Mouse (Mus musculus) common myeloid progenitor, adult 5-6 weeks (primary cell): ENCODE data around the gene Rflnb. TPM values are rescaled to one million over a fixed set of nuclear protein-coding genes. Genes with fewer than 3 reads are reported as not detected.

Experiments
- ATAC-seq: replicated peaks from 2 replicates; pipeline ENCODE4 v1.8.0; 2016; ENCODE audit warnings: low read depth, mild to moderate bottlenecking, moderate TSS enrichment, inconsistent platforms; ENCODE audit not compliant: poor library complexity, severe bottlenecking
- total RNA-seq: library from RNA; stranded (forward); fragments of 200-1000, 187-1606 nt; gene quantifications from 2 replicates; pipeline ENCODE4 v1.2.3, GENCODE M21; 2017

Rflnb gene
- total RNA-seq: 2.0 and 2.6 TPM in 2 replicates

DNA sequence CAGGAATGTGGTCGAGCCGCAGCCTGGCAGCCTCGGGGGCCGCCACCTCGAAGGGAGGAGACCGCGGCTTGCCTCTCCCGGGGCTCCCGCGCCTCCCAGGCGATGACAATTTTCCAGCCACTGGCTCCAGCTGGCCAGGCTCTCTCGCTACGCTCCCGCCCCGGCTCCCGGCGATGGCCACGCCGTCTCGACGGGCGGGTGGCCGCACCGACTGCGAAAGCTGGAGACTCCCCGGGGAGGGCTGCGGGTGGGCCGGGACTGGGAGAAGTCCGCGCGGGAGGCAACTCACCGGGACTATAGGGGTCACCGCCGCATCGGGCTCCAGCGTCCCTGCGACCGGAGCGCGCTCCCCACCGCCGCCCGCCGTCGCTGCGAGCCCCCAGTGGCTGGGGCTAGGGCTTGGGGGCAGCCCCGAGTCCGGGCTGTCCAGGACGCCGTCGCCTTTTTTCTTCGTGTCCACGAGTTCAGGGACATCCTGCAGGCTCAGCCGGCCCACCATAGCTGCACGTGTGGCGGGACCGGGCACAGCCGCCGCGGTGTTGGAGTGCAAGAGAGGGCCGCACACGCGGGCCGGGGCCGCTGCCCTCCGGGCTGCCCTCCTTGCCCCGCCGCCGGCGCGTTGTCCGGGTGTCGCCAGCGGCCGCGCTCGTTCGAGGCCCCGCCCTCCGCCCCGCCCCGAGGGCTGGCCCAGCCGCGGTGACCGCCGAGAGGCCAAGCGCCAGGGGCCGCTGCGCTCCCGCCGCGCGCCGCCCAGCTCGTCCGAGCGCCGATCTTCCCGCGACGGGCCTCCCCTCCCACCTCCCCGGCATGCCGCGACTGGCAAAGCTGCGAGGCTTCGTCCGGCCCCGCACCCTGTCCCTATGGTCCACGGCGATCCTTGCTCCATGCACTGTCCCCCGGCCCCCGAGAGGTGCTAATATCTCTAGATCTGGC, at the start of gene Rflnb:
Rflnb (minus strand) TSS at position 644 of the 933 bp plus-strand sequence.
- peak; percentile 65 for ATAC-seq

DNA sequence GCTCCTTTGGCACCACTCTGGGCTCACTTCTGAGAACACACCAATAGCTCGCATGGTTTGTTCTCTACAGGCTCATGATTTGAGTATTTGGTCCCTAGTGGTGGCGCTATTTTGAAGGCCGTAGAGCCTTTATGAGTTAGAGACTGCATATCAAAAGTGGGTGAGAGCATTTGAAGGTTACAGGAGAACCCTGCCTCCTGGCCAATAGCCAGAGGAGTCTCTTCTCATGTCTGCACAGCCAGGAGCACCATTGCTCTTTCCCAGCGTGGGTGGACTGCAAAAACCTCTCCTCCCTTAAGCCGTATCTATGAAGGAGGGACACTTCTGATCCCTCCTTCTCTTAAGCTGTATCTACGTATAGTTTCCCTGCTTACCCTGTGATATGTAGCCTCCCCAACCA, 49.8 kb upstream of the Rflnb start:
- ATAC-seq: no peak

DNA sequence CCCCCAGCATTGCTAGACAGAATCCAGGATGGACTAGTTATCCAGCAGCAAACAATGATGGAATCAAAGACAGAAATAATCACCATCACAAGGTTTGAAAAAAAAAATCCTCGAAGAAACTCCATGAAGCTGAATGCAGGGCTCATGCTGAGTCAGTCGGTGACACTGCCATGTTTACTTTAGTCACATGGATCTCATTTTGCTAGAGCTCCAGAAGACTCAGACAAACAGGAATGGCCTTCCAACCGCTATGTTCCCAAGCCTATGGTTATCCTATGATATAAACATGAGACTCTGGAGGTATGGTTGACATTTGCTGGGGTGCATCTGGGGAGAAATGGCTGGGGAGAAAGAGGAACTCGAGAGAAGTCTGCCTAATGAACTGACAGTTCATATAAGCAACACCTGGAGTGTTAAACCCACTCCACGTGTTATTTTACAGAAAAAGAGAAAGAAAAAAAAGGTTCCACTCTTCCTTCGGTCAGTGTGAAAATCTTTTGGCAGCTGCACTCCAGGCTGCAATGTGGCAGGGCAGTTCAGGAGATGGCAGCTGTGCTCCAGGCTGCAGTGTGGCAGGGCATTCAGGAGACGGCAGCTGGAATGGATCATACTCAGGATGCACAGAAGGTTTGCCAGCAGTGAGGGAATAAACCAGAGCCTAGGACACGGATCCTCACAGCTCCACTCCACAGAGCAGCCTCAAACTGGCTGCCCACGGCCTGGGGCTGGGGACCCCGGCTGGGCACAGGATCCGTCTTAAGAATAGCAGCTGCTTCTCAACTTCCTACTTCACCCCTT, 46.9 kb upstream of the Rflnb start:
- ATAC-seq: no peak

DNA sequence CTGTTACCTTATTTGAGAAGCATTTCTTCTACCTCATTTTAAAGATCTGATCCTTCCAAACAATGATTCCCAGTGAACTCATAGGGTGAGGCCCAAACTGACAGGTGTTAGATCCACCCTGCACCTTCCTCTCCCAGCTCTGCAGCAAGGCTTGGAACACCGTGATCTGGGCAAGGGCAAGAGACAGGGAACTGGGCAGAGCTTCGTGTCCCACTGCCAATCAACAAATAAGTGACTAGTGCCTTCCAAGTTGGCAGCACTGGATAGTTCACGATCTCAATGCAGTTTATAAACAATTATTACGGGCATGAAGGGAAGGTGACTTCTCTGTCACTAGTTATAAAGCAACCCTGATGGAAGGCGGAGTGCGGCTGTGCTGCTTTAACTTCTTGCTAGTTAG, 42.2 kb upstream of the Rflnb start:
- ATAC-seq: no peak

DNA sequence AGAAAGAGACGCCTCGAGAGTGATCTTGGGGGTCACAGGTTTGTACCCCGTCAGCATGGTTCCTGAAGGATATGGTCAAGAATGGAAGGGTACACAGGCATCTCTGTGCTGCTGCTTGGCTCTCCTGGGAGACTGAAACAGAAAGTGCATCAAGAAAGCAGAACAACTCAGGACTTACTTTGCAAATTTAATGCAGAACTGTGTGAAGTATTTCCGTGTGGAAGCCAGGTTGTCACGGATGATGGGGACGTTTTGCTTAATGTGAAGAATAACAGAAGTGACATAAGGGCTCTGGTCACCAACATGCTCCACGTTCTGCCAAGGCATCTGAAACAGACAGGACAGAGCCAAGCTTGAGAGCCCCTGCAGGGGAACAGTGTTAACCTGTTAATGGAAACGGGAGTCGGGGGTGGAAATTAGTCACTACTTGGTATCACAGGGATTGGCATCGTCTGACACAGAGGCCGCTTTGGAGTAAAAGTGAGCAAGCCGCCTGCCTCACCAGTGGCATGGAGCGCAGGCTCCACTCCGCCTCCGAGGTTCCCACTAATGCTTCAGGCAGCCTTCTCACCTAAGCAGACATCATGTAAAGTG, 39.1 kb upstream of the Rflnb start:
- no peak for ATAC-seq

DNA sequence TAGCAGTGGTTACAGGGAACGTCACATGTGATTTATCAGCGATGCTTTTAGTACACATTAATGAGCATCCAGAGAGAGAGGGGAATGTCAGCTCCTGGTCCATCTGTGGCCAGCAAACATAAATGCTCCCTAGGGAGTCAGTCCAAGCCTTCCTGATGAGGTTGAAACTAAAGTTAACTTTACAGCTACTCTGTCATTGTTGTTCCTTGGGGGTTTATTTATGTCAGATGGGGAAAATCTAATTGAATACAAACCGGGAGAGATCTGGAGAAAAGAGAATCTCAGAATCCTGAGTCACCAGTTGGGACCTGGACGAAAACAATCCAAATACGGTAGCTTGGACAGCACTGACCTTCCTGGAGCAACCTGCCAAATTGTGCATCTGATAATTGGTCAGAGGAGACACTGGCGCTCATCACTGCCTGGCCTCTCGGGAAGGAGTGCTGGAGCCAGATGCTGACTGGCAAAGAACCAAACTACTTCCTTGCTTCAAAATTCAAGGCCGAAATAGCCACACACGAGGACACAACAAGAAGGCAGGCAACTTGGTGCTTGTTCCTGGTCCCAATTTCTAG, 38.0 kb upstream of the Rflnb start:
- no peak for ATAC-seq

DNA sequence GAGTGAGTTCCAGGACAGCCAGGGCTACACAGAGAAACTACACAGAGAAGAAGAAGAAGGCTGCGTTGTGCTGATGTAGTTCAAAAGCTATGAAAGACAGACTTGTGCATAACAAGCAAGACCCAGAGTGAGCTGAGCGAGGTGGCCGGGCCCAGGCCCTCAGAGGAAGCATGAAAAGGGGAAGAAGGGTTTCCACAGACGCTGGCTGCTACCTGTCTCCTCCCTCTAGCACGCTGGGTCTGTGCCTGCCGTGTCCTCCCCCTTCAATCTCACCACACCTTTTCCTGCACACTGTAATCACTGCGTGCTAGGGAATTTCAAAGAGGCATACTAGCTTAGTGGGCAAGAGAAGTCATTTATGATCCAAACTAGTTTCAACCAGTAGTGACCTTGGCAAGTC, 36.8 kb upstream of the Rflnb start:
- 0 out of 2 replicates have a peak, but pooled peaks have one; percentile 42 for ATAC-seq

DNA sequence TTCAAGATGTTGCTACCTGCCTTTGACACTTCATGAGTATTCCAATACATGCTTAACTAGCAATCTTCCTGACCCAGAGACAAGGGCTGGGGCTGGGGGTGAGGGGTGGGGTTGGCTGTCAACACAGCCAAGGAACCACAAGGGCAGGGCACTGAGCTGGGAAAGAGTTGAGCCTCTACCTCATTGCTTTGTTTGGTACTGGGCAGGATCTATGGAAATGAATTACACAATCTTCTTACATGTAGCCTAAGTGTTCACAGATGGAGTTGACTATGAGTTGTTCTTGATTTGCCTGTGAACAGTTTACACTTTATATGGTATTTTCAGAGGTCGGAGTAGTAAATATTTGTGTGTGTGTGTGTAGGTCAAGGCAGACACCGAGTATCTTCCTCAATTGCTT, 33.3 kb upstream of the Rflnb start:
- no peak for ATAC-seq

DNA sequence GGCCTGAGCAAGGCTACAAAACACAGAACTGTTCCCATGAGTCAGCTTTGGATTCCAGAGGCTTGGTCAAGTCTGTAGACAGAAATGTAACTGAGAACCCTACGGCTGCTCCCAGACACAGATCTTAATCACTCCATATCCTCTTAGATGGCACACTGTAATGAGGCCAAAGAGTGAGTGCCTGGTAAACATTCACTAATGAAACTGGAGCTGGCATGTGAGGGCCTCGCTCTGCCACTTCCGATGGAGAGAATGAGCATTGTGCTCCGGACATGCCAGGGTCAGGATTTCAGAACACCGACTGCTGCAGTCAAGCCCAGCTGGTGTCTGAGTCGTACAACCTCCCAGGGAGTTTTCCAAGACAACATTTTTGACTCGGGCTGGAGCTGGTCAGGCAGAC, 32.4 kb upstream of the Rflnb start:
- no peak for ATAC-seq

DNA sequence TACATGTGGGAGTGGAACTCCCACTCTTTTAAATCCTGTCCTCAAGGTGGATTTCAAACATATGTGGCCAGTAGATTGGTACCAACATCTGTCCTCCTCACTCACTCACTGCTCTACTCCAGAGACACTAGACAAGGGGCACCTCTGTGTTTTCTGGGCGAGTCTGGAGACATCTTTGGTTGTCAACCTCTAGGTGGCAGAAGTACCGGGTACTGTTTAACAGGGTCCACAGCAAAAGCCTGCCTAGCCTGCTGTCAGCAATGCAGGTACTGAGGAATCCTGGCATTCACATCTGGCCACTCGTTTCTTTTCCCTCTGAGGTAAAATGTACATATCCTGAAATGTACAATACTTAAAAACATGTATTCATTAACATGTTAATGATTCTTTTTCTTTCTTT, 28.9 kb upstream of the Rflnb start:
- 0 out of 2 replicates have a peak, but pooled peaks have one; percentile 22 for ATAC-seq

DNA sequence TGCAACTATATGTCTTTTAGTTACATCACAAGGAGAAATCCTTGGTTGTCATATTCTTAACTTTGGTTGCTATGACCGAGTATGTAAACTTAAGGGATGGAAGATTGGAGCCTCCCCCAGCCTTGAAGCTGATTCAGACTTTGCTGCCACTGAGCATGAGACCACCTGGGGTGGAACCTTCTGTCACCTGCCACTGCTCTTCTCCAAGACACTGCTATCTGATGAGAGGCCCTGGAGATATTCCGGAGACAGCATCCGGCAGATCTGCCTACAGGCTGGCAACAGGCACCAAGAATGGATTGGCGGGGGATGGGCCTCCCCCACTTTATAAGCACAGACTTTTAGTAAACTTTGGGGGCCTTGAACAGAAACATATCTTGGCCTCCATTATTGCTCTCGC, 24.9 kb upstream of the Rflnb start:
- ATAC-seq: no peak

DNA sequence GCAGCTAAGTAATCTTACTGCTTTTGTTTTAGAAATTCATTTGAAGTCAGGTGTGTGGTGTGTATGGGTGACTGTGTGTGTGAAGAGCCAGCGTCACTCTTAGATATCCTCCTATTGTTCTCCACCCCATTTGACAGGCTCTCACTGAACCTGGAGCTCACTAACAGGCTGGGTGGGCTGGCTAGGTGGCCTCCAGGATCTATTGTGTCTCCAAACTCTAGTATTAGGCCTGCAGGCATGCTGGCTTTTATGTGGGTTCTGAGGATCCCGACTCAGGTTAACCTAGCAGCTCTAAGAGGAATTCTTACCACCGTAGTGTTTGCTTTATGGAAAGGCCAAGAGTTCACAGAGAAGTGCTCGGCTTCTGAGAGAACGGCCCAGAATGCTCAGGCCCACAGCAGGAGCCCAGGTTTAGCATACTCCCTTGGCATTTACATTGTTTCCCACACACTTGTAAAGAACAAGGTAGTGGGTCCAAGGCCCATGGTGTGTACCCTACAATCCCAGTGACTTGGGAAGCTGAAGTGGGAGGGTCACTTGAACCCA, 23.5 kb upstream of the Rflnb start:
- ATAC-seq: no peak

DNA sequence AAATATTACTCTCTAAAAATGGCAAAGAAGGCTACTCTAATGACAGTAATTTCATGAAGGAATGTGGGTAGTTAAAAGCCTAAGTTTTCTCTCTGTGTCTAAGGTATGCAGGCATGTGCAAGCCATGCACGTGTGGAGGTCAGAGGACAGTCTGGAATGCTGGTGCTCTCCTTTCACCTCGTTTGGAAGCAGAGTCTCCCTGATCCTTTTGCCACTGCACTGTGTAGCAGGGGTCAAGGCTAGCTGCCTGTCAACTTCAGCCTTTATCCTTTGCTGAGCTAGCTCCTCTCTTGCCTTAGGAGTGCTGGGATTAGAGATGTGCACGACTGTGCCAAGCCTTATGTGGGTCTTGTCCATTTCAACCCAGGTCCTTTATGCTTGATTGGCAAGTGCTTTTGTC, 22.9 kb upstream of the Rflnb start:
- no peak for ATAC-seq

DNA sequence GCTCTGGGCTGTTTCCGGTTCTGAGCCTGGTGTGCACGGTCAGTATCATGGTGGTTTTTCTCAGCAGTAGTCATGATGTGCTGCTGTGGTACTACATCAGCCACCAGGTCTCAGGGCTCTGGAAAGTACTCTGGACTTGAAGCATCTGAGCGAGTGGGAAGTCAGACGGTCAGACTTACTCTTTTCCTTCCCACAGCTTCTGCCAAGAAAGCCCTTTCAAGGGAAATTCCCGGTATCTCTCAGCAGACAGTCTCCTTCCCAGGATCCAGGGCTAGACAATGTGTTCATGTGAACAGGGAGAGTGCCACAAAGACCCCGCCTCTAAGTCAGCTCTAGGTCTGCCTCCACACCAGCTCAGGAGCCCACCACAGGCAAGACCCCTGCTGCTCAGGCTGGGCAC, 17.8 kb upstream of the Rflnb start:
- ATAC-seq: no peak

DNA sequence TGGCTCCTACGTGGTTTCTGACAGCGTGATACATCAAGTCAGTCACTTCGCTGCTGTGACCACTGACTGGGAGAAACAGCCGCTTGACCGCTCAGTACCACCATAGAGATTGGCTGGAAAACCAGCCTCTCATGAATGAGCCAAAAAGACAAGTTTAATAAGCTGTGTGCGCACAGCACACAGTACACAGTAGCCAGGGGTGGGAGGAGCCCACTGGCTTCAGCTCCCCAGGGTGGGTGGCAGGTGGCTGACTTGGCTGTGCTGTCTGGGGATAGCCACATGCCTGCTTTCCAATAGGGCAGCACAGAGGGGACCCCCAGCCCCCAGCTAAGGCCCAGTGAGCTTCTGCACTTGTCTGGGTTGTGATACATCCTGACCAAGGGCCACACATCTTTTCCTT, 16.9 kb upstream of the Rflnb start:
- no peak for ATAC-seq

DNA sequence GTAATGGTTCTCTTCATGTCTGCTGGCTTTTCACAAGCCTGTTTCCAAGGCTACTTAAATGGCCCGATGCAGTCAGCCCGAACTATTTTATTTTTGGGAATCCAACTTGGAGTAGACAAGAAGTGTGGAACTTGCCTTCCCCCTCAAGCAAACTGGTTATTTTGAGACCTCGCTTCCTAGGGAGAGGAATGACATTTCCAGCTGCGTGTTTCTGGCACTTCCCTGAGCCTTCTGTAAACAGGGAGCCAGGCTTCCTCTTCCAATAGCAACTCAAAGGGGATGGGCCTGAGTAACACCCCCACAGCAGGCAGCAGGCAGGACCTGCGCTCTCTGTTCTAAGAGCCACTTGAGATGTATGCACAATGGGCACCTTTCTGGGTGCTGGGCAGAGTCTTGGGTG, 15.3 kb upstream of the Rflnb start:
- no peak for ATAC-seq

DNA sequence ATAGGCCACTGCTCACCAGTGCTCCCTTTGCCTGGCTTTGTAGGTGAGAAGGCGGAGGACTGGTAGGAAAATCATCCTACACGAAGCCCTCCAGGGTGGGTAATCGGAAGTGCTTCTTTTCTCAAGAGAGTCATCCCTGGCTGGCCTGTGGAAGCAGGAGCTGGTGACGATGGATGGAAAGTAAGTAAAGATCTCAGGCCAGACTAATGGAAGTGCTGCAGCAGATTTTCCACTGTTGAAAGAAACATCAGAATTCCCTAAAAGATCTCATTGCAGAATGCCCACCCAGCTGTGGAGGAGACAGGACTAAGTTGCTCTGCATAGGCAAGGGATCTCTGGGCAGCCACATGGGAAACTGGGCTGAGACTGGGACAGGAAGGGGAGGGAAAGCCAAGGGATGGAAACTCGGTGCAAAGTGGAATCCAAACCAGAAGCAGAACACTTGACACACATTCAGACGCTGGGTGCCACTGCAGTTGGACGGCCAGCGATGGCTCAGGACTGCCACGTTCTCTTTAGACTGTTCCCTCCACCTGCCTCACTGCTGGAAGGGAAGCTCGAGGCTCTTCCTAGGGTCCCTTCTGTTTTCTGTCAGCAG, 14.6 kb upstream of the Rflnb start:
- ATAC-seq: no peak

DNA sequence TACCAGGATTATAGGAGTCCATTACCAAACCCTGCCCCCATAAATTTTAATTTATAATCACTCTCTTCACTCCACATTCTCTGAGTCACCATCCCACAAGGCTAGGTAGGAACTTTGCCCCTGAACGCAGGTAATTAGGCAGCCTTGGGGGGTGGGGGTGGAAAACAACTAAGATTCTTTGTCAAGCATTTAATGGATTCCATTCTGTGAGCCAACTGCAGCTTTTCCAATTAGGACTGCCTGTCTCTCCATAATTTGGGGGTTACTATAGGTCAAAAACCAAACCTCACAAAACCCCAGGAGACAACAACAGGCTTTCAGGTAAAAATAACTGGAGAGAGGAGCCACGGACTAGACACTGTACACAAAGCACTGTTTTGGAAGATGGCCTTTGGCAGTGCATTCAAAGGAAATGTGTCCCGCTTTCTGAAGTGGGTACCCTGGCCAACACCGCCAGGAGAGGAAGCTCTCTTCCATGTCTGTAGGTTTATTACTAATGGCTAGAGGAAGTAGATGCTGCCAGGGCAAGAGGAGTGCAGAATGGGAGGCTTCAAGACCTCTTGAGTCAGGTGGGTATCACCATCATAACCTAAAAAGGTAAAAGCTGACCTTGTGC, 13.3 kb upstream of the Rflnb start:
- no peak for ATAC-seq

DNA sequence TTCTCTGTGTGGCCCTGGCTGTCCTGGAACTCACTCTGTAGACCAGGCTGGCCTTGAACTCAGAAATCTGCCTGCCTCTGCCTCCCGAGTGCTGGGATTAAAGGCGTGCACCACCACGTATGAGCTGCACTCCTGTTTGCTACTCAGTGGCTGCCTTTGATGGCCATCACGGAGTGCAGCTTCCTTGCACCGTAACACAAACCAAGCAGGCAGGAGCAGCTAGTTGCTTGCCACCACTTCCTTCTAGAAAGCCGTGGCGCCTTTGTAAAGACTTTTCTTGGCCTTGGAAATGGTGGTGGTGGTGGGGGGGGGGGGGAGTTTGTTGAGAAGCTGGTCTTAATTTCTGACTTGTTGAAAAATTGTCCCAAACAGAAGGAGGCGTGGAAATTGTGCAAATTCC, 12.5 kb upstream of the Rflnb start:
- ATAC-seq: no peak
